Mouse (Mus musculus) intestine, embryonic 15.5 days (tissue): ENCODE data around the gene Tbc1d2. TPM values are rescaled to one million over a fixed set of nuclear protein-coding genes. Genes with fewer than 3 reads are reported as not detected.
A peak's percentile ranks its signal among the peaks of the same experiment; 100 is the strongest.
"Not testable (repeated sequence)": the region's sequence is repeated elsewhere in the genome, so short reads cannot be mapped to it uniquely, and the experiment has no call there.

ENCODE experiments used
- ATAC-seq: fragments of 200-750 bp; cut with Nextera tagmentation; 2 replicates; pipeline ENCODE4 v1.8.0; 2017; ENCODE audit warnings: moderate TSS enrichment, moderate library complexity
- H3K27ac ChIP-seq: fragments of 300-500 bp; sonication (generic); 2 replicates; pipeline ENCODE4 v1.5.1; 2015; ENCODE audit warnings: mild to moderate bottlenecking, inconsistent platforms
- H3K27me3 ChIP-seq: fragments of 300-500 bp; sonication (generic); replicated peaks from 2 replicates; pipeline ENCODE4 v1.6.1; 2015; ENCODE audit warnings: inconsistent platforms
- H3K36me3 ChIP-seq: fragments of 300-500 bp; sonication (generic); 2 replicates; pipeline ENCODE4 v1.6.1; 2015; ENCODE audit warnings: inconsistent platforms
- H3K4me1 ChIP-seq: fragments of 300-500 bp; sonication (generic); replicated peaks from 2 replicates; pipeline ENCODE4 v1.6.1; 2015; ENCODE audit warnings: inconsistent platforms
- H3K4me2 ChIP-seq: fragments of 300-500 bp; sonication (generic); replicated peaks from 2 replicates; pipeline ENCODE4 v1.6.1; 2015; ENCODE audit warnings: mild to moderate bottlenecking, inconsistent platforms
- H3K4me3 ChIP-seq: fragments of 300-500 bp; sonication (generic); replicated peaks from 2 replicates; pipeline ENCODE4 v1.5.1; 2015; ENCODE audit warnings: inconsistent platforms
- H3K9ac ChIP-seq: fragments of 300-500 bp; sonication (generic); 2 replicates; pipeline ENCODE4 v1.6.1; 2015; ENCODE audit warnings: inconsistent platforms
- H3K9me3 ChIP-seq: fragments of 300-500 bp; sonication (generic); 2 replicates; pipeline ENCODE4 v1.6.1; 2016; ENCODE audit warnings: inconsistent platforms
- WGBS: fragments of 180-500 bp; shearing (Covaris S2); methylation state at CpG from one replicate; pipeline ENCODE4 v1.1.7; 2015; 5-methylcytosine and 5-hydroxymethylcytosine counted together
- polyA plus RNA-seq: library from polyadenylated mRNA; unstranded; fragments of >200 nt; fragmentation: Nextera tagmentation; extraction: Ambion mirVana; gene quantifications from 2 replicates; pipeline ENCODE4 v1.2.1, GENCODE M21; 2015

The Tbc1d2 gene
- polyA plus RNA-seq, 1 experiment from 2014 or later = 6.0 TPM

DNA sequence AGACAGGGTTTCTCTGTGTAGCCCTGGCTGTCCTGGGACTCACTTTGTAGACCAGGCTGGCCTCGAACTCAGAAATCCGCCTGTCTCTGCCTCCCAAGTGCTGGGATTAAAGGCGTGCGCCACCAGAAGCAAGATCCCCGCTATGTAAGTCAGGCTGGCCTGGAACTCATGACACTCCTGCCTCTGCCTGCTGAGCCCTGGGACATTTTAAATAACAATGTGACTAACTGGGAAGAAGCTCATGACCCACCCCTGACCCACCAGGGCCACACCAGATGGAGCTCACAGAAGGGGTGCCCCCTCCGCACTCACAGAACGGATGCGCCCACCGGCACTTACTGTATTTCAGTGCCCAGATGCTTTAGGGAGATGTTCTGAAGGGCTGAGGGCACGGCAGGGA is 12.8 kb downstream of the Tbc1d2 start:
- not testable (repeated sequence) for H3K9me3 ChIP-seq, H3K4me3 ChIP-seq, H3K4me2 ChIP-seq, ATAC-seq, H3K27me3 ChIP-seq, H3K9ac ChIP-seq, H3K4me1 ChIP-seq, H3K27ac ChIP-seq, H3K36me3 ChIP-seq
- 95% methylated on average over 10 of the region's 10 CpGs for WGBS

DNA sequence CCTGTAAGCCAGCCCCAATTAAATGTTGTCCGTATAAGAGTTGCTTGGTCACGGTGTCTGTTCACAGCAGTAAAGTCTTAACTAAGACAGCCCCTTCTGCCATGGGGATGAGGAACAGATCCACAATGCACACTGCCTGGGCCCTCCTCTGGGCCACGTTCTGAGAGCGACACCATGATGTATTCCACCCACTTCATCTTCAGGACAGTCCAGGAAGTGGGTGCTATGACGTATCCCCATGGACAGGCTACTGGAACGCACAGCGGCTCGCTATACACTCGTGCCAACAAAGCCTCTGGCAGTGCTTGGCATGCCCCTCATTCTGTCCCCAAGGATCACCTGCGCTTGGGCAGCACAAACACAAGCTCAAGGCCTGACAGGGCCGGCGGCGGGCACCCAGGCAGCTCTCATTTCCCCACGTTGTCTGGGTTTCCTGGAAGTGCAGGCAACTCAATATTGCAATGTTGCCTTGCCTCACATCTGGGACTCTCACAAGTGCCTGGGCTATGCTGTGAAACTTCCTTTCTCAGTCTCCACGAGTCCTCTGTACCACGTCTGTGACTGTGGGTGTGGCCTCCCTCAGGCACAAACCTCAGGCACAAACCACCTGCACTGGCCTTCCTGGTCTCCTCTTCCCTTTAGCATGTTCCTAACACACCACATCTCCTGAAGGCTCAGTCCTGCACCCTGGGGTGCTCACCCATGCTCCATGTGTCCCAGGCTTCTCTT is 14.1 kb downstream of the Tbc1d2 start:
- ATAC-seq = no peak
- WGBS = 75% methylated on average over 16 of the region's 16 CpGs

DNA sequence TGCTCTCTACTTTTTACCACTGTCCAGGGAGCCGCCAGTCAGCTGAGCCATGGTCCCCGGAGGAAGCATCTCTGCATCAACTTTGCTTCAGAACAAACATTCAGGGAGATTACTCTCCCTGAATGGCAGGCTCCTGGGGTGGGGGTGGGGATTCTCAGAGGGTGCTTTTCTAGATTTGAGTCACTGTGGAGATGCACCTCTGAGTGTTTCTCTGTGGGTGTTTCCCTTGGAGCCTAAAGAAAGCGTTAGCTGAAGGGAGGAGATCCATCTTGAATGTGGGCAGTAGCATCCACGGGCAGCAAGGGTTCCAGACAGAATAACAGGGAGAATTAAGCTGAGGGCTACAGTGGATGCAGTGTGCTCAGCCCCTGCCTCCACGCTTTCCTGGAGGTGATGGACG is 15.1 kb downstream of the Tbc1d2 start:
- Histone ChIP-seq H3K27ac (no peak overlapping the region), H3K9ac (no peak overlapping the region), H3K9me3 (no peaks in the 10 kb centered on the region), H3K27me3 (no peaks in the 10 kb centered on the region), H3K36me3 (no peaks in the 10 kb centered on the region), H3K4me2 (no peak overlapping the region), H3K4me3 (no peak overlapping the region), H3K4me1 (peaks cover 4% of the 10 kb centered on the region; the same call in 1 of the 2 replicates)
- no peak for ATAC-seq
- 58% methylated on average over 6 of the region's 6 CpGs for WGBS

More for the DNA sequence above, 14.1 kb downstream of the Tbc1d2 start:
- H3K27ac ChIP-seq = no peak overlapping the region
- no peak overlapping the region for H3K4me2 ChIP-seq
- H3K4me3 ChIP-seq = no peak overlapping the region
- no peaks in the 10 kb centered on the region for H3K36me3 ChIP-seq
- H3K9me3 ChIP-seq = no peaks in the 10 kb centered on the region
- no peaks in the 10 kb centered on the region for H3K27me3 ChIP-seq
- H3K9ac ChIP-seq = no peak overlapping the region
- 0 out of 2 replicates have a peak, but pooled peaks cover 3% of the 10 kb centered on the region for H3K4me1 ChIP-seq

- peak; percentile 48 for ATAC-seq
- H3K9ac ChIP-seq, H3K4me2 ChIP-seq, H3K27ac ChIP-seq, H3K4me3 ChIP-seq, H3K9me3 ChIP-seq, H3K27me3 ChIP-seq, H3K36me3 ChIP-seq, H3K4me1 ChIP-seq: not testable (repeated sequence)
- WGBS = 66% methylated on average over 6 of the region's 6 CpGs
These were observed 16.4 kb downstream of the Tbc1d2 start for GRCm38 (mm10) chr4:46633565-46633964.

DNA sequence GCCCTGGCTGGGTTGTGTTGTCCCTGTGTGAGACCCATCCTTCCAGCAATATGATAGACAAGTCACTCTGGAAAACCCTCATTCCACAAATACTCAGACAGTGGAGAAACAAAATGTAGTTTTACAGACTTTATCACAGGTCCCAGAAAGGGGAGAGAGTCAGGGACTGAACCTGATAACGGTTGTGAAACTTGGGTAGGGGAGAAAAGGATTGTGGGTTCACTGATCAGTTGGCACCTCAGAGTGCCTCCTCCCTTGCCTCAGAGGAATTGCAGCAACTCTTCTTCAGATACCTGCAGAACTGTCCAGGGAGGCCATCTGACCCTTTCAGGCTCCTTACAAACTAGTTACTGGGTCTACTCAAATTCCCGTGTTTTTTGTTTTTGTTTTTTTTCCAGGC is 17.5 kb downstream of the Tbc1d2 start:
- 81% methylated on average over 2 of the region's 2 CpGs for WGBS
- H3K4me2 ChIP-seq = no peak overlapping the region
- no peak for ATAC-seq

DNA sequence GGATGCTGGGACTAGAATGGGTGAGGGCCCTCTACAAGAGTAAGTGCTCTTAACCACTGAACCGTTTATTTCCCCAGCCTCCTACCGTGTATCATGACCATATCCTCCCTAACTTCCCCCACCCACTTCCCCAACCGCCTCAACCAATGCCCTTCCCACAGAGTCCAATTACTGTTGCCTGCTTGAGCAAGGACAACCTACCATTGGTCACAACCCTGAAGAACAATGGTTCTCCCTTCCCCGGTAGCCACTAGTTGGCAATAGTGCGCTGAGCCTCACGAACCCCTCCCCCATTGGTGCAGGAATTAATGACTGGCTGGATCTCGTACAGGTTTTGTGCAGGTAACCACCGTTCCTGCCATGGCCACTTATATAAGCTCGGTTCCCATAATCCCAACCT is 19.6 kb downstream of the Tbc1d2 start:
- Histone ChIP-seq H3K27me3 (no peaks in the 10 kb centered on the region), H3K4me2 (no peak overlapping the region), H3K4me3 (no peak overlapping the region), H3K9ac (no peak overlapping the region), H3K27ac (peak overlapping the region; percentile 60; the same call in 1 of the 2 replicates), H3K9me3 (no peaks in the 10 kb centered on the region), H3K4me1 (peaks cover 20% of the 10 kb centered on the region), H3K36me3 (no peaks in the 10 kb centered on the region)
- 59% methylated on average over 9 of the region's 9 CpGs for whole genome bisulfite sequencing
- ATAC-seq = no peak

More for the DNA sequence above, 17.5 kb downstream of the Tbc1d2 start:
- Histone ChIP-seq H3K36me3 (no peaks in the 10 kb centered on the region), H3K9me3 (no peaks in the 10 kb centered on the region), H3K27ac (no peak overlapping the region), H3K9ac (no peak overlapping the region), H3K27me3 (no peaks in the 10 kb centered on the region), H3K4me1 (peaks cover 15% of the 10 kb centered on the region), H3K4me3 (no peak overlapping the region)

GRCm38 (mm10) chr4:46628873-46629272 is 21.1 kb downstream of the Tbc1d2 start:
- H3K27ac ChIP-seq = peak overlapping the region; percentile 55; the same call in 1 of the 2 replicates
- peak; percentile 72 for ATAC-seq
- no peak overlapping the region for H3K9ac ChIP-seq
- no peak overlapping the region for H3K4me3 ChIP-seq
- H3K4me1 ChIP-seq = peaks cover 20% of the 10 kb centered on the region
- no peaks in the 10 kb centered on the region for H3K27me3 ChIP-seq
- H3K9me3 ChIP-seq = no peaks in the 10 kb centered on the region
- 16% methylated on average over 9 of the region's 9 CpGs for WGBS
- H3K36me3 ChIP-seq = no peaks in the 10 kb centered on the region
- 0 out of 2 replicates have a peak overlapping the region, but pooled peaks have one; percentile 29 for H3K4me2 ChIP-seq

DNA sequence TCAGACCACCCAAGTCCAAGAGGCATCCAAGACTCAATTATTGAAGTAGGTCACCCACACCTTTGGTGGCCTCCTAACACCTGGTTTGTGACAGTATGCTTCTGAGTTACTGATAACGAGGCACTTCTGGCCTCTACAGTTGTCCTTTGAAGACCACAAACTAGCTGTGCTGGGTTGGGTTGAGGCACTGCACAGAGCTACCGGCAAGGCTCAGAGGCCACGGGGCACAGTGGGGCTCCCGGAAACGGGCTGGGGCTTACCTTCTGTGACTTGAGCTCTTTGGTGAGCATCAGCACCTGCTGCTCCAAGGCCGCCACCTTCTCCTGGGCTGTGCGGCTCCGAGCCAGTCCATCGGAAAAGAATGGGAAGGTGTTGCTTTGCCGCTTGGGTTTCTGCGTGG is 21.9 kb downstream of the Tbc1d2 start:
- H3K9ac ChIP-seq = no peak overlapping the region
- H3K4me3 ChIP-seq = no peak overlapping the region
- peaks cover 21% of the 10 kb centered on the region for H3K4me1 ChIP-seq
- H3K27ac ChIP-seq = peak overlapping the region; percentile 67
- no peaks in the 10 kb centered on the region for H3K36me3 ChIP-seq
- peak; percentile 27; the same call in 1 of the 2 replicates for ATAC-seq
- no peaks in the 10 kb centered on the region for H3K9me3 ChIP-seq
- no peaks in the 10 kb centered on the region for H3K27me3 ChIP-seq
- H3K4me2 ChIP-seq = no peak overlapping the region; the same call in 1 of the 2 replicates
- 66% methylated on average over 11 of the region's 11 CpGs for WGBS

- Histone ChIP-seq H3K27ac (no peak overlapping the region), H3K36me3 (no peaks in the 10 kb centered on the region), H3K9me3 (no peaks in the 10 kb centered on the region), H3K27me3 (no peaks in the 10 kb centered on the region), H3K9ac (no peak overlapping the region), H3K4me3 (no peak overlapping the region), H3K4me1 (peaks cover 31% of the 10 kb centered on the region), H3K4me2 (no peak overlapping the region)
- no peak for ATAC-seq
- 77% methylated on average over 10 of the region's 10 CpGs for WGBS
These were observed 24.9 kb downstream of the Tbc1d2 start for GRCm38 (mm10) chr4:46625101-46625500.

GRCm38 (mm10) chr4:46623007-46623406 is 27.0 kb downstream of the Tbc1d2 start:
- H3K9me3 ChIP-seq = no peaks in the 10 kb centered on the region
- no peak overlapping the region for H3K4me2 ChIP-seq
- no peaks in the 10 kb centered on the region for H3K27me3 ChIP-seq
- no peak overlapping the region for H3K4me3 ChIP-seq
- H3K36me3 ChIP-seq = no peaks in the 10 kb centered on the region
- 60% methylated on average over 5 of the region's 5 CpGs for WGBS
- ATAC-seq = peak; percentile 29; the same call in 1 of the 2 replicates
- no peak overlapping the region for H3K9ac ChIP-seq
- peaks cover 20% of the 10 kb centered on the region for H3K4me1 ChIP-seq
- no peak overlapping the region for H3K27ac ChIP-seq

- H3K4me1 ChIP-seq = peaks cover 15% of the 10 kb centered on the region
- no peak for ATAC-seq
- H3K36me3 ChIP-seq = no peaks in the 10 kb centered on the region
- 76% methylated on average over 8 of the region's 8 CpGs for WGBS
- H3K4me3 ChIP-seq = no peak overlapping the region
- no peak overlapping the region for H3K9ac ChIP-seq
- H3K9me3 ChIP-seq = no peaks in the 10 kb centered on the region
- H3K27me3 ChIP-seq = no peaks in the 10 kb centered on the region
- H3K4me2 ChIP-seq = no peak overlapping the region
- no peak overlapping the region for H3K27ac ChIP-seq
These were observed 29.1 kb downstream of the Tbc1d2 start for GRCm38 (mm10) chr4:46620946-46621345.

DNA sequence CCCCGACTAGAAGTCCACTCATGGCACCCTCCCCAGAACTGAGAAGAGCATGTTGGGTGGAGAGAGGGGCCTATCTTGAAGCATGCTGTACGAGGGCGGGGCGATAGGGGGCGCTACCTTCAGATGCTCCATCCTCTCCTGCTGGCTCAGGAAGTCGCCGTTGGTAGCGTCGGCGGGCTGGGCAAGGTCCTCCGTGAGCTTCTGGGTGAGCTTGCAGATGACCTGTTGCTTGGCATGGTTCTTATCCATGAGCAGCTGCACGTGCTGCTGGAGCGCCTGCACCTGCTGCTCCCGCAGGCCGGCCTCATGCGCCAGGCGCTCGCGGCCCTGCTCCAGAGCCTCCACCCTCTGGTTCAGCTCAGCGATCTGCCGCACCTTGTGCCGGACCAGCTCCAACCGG is 29.7 kb downstream of the Tbc1d2 start:
- H3K9ac ChIP-seq = no peak overlapping the region
- no peaks in the 10 kb centered on the region for H3K27me3 ChIP-seq
- peak; percentile 44 for ATAC-seq
- H3K36me3 ChIP-seq = no peaks in the 10 kb centered on the region
- 19% methylated on average over 23 of the region's 23 CpGs for WGBS
- peaks cover 15% of the 10 kb centered on the region for H3K4me1 ChIP-seq
- H3K9me3 ChIP-seq = no peaks in the 10 kb centered on the region
- H3K4me2 ChIP-seq = peak overlapping the region; percentile 28; the same call in 1 of the 2 replicates
- H3K27ac ChIP-seq = no peak overlapping the region
- no peak overlapping the region for H3K4me3 ChIP-seq
